Mouse (Mus musculus) frontal cortex, postnatal 36 days (tissue): ENCODE measurements around the gene Phf21b.
"Not testable (repeated sequence)": the region's sequence is repeated elsewhere in the genome, so short reads cannot be mapped to it uniquely, and the experiment has no call there.

Experiments used
- DNase-seq, 2 experiments: peaks; one replicate each; pipeline ENCODE4 v3.0.0; 2022; ENCODE audit warnings: low spot score in 2 of 2

The Phf21b gene

DNA sequence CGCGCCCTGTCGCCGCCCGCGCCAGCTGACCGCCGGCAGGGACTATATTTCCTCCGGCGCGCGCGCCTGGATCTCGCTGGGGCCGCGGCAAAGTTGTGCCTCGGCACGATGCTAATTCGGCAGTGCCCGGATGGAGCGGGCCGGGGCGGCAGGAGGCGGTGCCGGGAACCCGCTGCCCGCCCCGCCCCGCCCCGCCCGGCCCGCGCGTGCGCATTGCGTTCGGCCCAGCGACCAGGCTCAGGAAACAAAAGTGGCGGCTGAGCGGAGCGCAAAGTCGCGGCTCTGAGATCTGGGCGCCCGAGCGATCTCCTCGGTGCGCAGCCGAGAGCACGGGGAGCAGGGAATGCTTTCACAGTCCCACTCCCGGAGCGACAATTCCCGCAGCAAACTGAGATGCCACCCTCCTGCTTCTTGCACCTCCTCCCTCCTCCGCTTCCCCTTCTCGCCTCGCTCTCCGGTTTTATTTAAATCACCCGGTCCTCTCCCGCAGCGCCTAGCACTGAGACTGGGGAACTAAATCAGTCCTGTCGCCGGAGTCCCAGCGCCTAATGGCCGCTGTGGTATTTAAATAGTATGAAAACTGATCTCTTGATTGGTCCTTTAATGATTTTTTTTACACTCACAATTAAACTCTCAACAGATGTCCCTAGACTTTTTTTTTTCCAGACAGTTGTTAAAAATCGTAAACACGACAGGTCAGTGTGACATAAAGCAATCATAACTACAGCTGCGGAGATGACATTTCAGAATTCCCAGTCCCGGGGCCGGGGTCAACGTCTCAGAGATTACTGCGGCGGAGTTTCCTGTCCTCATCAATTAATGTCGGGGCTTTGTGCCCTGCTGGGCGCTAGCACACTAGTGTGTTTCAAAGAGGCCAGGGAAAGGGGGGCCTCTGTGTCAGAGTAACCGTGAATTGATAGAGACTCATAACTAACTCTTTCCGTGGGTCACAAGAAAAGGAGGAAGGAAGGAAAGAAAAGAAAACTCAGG lies at the start of gene Phf21b:
Gene Phf21b (minus strand): TSS at position 44 of the 990 bp plus-strand sequence.
- peak; percentile 86 to 87 for DNase-seq

DNA sequence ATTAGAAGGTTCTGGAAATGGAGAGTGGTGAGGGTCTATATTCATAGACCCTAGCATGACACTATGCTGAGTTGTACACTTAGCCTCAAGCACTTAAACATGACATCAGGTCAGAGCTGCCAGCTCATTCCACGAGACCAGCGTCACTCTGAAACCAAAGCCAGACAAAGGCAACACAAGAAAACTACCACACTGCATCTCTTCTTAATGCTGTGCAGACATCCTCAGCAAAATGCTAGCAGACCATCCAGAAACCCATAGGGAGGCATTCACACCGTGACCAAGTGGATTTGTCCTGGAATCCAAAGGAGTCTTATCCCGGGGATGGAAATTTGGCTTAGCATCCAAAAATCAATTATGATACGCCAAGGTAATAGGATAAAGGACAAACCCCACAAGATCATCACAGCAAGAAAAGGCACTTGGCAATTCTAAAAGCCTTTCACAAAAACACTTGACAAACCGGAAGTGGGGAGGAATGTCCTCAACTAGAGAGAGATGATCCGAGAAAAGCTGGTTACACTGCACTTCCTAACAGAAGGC lies 48.1 kb upstream of the Phf21b start:
- no peak for DNase-seq

DNA sequence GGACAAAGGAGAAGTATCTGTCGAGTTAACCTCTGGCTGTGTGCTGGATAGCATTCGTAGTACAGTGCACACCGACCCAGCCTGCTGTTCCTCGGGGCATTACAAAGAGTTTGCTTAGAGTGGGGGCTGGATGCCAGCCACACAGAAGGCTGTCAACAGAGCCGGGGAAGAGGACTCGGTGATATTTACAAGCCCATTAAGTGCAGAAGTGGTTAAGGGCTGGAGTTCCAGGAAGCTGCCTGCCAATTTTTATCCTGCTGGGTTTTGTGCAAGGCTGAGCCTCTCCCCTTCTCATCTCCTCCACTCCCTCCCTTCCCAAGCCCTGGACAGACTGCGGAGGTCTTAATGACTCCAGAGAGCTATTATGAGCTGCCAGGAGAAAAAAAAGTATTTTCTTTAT lies 42.2 kb upstream of the Phf21b start:
- DNase-seq = no peak

DNA sequence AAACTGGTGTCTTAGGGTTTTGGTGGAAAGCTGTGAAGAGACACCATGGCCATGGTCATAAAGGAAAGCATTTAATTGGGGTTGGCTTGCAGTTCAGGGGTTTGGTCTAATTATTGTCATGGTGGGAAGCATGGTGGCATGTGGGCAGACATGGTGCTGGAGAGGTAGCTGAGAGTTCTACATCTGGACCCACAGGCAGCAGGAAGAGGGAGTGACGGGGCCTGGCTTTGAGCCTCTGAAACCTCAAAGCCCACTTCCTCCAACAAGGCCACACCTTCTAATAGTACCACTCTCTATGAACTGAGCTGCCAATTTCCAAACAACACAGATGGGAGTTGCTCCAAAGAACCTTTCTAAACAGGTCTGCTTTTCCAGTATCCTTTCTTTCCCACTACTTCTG lies 40.8 kb upstream of the Phf21b start:
- DNase-seq = no peak

DNA sequence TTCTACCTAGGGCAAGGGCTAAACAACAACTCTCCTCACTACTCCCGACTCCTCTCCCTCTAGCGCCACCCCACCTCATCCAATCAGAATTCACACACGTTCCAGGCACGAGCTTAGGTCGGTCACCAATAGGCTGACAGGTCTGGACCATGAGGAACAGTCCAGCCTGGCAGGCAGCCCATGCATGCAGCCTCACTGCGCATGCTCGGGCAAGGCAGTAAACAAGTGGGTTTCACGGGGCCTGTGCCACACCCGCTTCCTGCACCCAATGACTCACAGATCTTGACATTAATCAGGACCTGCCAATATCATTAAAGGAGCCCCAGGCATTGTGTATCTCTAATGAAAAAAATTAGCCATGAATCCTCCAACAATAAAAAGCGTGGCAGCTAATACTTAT lies 40.4 kb upstream of the Phf21b start:
- DNase-seq = not testable (repeated sequence)

DNA sequence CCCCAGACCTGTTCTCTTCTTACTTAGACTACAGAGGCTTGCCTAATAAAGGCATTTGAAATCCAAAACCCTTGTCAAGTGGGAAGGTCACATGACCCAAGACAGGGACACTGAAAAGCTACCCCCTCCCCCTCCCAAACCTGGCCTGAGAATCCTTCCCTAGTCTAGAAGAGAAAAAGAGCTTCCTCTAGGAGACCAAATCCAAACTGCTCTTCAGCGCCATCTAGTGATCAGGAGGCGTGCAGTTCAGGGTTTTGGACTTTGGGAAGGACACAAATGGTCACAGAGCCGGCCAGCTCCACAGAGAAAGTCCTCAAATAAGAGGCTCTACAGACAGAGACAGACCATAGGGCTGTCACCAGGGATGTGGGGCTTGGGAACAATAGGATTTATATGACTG lies 35.8 kb upstream of the Phf21b start:
- DNase-seq = peak; percentile 60 to 80

DNA sequence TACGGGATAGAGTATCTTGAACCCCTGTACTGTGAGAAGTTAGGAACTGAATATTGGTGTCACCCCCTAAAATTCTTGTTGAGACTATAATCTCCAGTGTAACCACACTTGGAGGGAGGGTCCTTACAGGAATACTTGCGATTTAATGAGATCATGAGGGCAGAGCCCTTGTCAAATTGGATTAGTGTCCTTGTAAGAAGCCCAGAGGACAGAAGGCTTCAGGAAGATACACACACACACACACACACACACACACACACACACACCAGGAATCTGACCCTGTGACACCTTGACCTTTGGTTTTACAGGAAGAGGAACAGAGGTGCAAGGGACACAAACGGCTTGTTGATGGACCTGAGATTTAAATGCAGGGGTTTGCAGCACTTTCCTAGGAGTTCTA lies 35.4 kb upstream of the Phf21b start:
- DNase-seq = no peak

DNA sequence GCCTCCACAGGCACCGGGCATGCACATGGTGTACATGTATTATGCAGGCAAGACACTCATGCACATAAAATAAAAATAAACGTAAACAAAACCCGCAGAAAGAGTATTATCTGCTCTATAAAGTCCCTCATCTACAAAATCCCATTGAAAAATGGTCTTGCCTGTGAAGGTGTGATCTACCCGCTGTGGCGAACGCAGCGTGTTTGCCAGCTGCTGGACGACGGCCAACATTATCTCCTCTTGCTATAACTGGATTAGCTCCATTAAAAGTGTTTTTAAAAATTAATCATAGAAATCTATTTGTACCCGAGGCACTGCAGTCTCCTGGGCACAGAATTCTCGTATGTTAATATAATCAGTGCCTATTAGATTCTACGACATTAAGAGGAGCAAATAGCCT lies 32.2 kb upstream of the Phf21b start:
- DNase-seq = no peak

DNA sequence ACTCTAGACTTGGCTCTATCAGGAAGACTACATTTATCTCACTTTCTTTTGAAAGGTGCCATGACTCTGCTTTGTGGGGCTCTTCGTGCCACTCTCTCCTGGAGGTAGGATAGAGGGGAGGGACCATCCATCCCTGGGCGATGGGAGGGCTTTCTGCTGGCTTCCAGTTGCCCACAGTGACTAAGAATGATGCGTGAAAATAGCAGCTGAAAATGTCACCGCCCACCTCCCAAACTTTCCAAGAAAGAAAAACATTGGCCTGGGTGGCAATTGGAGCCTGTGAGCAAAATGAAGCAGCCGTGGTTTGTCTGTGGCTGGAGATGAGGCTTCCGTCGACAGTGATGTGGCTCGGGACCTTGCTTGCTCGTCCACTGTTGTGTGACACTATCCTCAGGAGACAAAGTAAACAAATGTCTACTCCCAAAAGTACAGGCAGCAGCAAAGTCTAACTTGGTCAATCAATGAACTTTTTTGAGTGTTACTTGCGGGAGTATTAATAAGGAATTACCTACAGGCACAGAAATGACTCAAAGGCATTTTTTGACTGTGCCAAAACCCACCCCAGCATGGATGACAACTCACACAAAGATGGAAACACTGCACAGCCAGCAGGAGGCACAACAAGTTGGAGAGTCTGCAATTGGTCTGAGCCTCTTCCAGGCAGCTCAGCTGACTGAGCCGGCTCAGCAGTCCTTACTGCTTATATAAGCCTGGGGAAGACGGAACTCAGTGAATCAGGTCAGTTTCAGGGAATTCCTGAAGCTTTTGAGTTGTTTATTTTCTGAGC lies 21.4 kb upstream of the Phf21b start:
- DNase-seq = peak; percentile 73 to 79

DNA sequence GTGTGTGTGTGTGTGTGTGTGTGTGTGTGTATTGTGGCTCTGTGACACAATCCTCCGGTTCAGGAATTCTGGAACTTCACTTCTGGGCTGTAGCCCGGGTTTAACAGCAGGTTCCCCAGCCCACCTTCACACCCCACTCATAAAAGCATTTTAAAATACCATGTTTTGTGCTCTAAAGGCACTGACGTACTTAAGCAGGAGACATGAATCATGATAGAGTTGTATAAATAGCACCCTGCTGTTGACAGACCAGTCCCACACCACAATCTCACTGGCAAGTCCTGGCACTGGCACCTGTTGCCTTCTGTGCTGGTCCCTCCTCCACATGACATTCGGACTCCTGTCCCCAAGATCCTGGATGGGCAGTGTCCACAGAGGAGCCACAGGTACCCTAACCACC lies 18.0 kb upstream of the Phf21b start:
- DNase-seq = peak; percentile 49 to 73

DNA sequence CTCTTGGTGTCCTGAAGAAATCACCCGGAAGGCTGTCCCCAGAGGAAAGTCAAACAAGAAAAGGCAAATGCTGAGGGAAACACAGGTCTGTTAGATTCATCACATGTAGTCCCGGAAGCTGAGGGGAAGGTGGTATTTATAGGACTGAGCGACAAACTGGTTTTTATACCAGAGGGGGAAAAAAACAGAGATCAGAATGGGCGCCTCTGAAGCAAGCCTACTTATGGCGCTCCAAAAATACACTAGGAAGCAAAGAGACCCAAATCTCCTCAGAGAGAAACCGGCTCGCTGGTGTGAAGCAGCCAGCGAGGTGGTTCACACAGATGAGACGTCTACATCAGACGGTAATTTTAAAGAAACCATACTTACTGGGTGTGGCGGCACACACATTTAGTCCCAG lies 17.2 kb upstream of the Phf21b start:
- peak in 1 of 2 experiments; percentile 46 for DNase-seq

DNA sequence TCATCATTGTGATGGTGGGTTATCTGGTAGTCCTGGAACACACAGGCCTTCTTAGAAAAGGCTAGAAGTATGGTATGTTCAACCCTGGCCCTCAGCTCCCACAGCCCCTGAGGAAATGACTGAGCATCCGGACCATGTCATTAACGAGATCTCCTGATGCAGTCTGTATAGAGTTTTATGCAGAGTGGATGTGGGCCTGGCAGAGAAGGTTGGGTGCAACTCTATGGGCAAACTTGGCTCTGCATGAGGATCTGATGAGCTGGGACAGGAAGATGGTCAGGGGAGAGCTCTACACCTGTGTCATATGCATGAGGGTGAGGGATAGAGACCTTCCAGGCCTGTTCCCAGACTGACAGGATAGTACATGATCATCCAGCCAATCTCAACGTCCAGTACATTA lies 16.0 kb upstream of the Phf21b start:
- DNase-seq = no peak

DNA sequence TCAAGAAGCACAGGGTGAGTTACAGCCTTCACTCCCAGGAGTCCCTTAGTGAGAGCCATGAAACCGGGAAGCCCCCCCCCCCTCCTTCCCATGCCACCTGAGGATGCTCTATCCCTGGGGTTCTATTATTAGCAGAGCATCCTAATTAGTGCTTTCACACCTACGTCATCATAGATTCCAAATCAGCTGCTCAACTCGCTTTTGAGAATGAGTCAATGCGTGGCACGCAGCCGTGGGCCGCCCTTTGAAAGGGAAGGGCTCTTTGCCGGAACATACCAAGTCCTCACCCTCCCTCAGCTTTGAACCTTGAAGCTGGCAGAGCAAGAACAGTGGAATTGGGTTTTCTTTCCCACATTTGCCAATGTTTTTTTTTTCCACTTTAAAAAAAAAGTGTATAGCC lies 6.1 kb upstream of the Phf21b start:
- peak in 1 of 2 experiments; percentile 27 for DNase-seq

DNA sequence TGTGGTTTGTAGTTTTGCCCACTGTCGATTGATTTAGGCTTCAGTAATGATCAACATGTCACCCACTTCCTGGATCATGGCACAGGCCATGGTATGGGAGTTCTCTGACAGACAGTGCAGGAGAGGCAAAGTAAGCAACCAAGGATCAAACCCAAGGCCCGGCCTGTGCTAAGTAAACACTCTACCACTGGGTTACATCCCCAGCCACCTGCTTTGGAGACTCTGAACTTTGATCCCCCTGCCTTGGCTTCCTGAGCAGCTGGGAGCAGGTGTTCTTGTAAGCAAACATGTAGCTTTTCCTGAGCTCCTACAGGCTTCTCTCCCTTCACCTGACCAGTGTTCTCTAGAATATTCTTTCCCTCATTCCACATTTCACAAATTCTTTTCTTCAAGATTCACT lies 1.8 kb upstream of the Phf21b start:
- no peak for DNase-seq

DNA sequence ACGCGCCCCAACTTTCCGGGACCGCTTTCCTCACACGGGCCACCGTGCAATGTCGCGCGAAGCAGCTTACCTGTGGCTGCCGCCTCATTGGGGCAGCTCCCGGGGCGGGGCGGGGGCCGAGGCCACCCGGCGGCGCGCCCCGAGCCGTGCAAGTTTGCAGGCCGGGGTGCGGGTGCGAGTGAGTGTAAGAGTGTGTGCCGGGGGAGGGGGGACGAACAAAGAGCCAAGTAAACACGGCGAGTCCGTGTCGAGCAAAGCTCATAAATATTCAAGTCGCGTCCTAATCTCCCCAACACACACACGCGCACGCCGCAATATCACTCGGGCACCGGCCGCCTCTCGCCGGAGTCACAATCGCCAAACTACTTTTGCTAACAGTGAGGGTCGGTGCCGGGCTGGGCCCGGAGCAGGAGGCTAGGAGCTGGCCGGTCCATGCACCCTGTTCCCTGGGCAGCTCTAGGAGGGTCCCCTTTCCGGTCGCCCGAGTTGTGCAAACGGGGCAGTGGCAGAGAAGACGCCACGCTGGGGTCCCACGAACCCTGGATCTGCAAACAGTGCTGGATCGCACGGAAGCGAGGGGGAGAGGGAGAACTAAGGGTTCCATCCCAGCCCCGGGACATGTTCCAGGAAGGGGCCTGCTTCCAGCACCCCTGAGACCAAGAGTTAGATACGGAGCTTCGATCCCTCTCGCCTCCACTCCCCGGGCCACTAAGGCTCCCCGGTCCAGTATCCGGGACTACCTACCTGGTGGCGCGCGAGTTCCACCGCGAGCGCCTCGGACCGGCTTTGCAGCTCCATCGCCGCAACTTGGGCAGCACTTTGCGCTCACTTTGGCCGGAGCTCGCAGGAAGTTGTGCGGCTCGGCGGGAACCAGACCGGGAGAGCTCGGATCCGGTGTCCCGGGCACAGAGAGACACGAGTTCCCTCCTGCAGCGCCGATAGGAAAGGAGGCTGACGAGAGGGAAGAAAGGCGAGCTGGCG lies 638 bp downstream of the Phf21b start:
- peak in 1 of 2 experiments; percentile 53 for DNase-seq

DNA sequence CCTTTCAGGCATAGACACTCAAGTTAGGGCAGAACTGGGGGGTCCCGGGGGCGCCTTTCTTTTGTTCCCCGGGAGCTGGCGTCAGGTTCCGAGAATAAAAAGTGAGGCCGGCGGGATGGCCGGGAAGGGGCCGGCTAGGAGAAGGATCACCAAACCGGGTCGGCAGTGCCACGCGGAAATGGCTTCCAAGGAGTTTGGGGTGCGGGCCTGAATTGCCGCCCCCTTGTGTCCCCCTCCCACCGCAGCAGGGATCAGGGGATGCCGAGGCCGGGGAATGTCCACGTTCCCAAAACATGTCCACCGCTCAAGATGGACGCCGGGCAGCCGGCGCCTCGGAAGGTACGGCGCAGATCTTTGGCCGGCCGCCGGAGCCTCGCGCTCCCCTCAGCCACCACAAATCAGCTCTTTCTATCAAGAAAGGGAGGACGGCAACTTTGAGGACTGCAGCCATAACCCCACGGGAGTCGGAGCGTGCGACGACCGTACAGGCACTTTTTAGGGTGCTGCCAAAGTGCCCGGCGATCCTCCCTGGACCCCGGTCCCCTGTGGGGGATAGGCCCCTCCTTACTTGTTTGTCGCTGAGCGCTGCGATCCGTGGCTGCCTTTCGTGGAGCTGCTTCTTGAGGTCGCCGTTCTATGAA lies 1.6 kb downstream of the Phf21b start:
- DNase-seq = peak; percentile 30 to 35

DNA sequence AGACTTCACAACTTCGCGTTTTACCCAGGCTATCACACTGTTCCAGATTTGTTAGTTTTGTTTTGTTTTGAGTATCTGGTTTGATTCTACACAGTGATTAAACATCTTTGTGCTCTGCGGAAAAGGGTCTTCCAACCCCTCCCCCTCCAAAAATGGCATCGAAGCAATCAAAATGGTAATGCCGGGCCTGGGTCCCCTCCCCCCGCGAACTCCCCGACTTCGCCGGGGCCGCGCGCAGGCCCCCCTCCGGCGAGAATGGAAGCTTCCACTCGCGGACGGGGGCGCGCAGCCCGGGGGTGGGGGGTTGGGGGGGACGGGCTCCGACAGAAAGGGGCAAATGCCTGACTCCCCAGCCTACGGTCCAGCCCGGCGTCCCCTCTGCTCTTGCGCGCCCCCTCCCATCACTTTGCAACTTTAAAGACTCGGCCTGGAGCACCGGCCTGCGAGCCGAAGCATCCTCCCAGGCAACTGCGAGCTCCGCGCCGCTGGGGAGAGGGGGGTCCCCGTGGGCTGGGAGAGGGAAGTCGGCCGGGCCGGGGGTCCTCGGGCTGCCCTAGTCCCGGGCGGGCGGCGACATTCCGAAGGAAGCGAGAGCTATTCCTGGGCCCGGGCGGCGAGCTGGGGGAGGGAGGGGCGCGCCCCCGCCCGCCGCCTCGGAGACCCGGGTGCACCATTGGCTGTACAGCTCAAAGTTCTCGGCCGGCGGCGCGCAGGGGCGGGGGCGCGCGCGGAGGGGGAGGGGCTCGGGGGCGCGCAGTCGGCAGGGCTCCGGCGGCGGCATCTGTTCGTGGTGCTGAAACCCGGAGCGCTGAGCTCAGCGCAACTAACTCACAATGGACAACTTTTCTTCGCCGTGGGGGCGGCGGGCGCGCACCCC lies 2.4 kb downstream of the Phf21b start:
- peak; percentile 55 to 72 for DNase-seq

DNA sequence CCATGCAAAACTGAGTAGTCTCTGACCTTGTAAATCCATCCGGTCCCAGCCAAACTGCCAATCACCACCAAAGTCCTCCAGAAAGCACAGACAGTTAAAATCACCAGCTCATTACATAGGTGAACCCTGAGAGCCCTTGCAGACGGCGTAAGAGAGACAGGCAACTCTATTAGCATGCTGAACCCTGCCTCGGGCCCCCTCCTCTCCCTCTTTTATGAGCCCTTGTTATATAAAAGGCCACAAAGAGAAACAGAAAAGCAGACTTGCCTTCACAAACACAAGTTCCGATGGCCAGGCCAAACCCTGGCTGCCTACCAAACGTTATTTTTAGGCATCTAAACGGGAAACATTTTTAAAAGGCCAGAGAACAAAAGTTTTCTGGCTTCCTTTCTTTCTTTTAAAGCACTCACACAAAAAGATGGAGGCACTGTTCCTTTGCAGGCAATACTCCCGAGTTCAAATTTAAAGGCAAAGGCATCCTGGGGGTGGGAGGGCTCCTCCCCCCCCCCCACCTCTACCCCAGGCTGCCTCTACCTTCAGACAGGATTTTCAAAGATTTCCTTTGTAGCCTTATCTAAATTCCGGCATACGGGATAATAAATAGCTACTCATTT lies 3.3 kb downstream of the Phf21b start:
- peak; percentile 11 to 52 for DNase-seq

DNA sequence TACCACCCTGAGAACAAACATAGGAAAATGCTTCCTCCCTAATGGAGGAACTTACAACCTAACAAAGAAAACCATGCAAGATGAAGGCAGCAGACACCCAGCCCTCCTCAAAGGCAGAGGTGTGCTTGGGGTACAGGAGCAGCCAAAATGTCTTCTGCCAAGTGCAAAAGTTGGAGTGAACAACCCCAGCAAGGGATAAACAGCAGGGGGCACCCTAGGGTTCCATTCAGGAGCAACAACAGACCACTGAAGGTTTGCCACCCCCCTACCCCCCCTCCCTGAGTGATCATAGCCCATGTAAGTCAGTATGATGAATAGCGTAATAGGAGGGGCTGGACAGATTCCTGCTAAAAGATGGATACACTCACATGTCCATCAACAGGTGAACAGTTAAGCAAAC lies 5.5 kb downstream of the Phf21b start:
- no peak for DNase-seq
